Mouse (Mus musculus) fat pad, adult 2 months (tissue): ENCODE measurements around the gene Olfm3.

Source experiments
- DNase-seq: peaks from one replicate; pipeline ENCODE4 v3.0.0-alpha.2; 2011; ENCODE audit warnings: low read depth, low spot score; ENCODE audit errors: extremely low read depth

Gene Olfm3

GRCm38 (mm10) chr3:114903924-114904438, at the start of gene Olfm3:
Olfm3 (plus strand) TSS chr3:114904078.
- DNase-seq: no peak

- no peak for DNase-seq
These were observed 14.1 kb upstream of the Olfm3 start for GRCm38 (mm10) chr3:114889764-114890163.

GRCm38 (mm10) chr3:114904633-114905423, 950 bp downstream of the Olfm3 start:
- DNase-seq: no peak

GRCm38 (mm10) chr3:114907537-114907936, 3.7 kb downstream of the Olfm3 start:
- no peak for DNase-seq

- no peak for DNase-seq
These were observed 5.0 kb downstream of the Olfm3 start for GRCm38 (mm10) chr3:114908846-114909245.

GRCm38 (mm10) chr3:114920102-114920501, 16.2 kb downstream of the Olfm3 start:
- no peak for DNase-seq

GRCm38 (mm10) chr3:114929605-114930004, 25.7 kb downstream of the Olfm3 start:
- no peak for DNase-seq

- DNase-seq: no peak
These were observed 26.5 kb downstream of the Olfm3 start for GRCm38 (mm10) chr3:114930336-114930735.

GRCm38 (mm10) chr3:114930796-114931195, 26.9 kb downstream of the Olfm3 start:
- DNase-seq: no peak

GRCm38 (mm10) chr3:114932881-114933280, 29.0 kb downstream of the Olfm3 start:
- no peak for DNase-seq

- no peak for DNase-seq
These were observed 51.0 kb downstream of the Olfm3 start for GRCm38 (mm10) chr3:114954904-114955303.

GRCm38 (mm10) chr3:114959311-114959967, 55.6 kb downstream of the Olfm3 start:
- no peak for DNase-seq

GRCm38 (mm10) chr3:114962316-114963083, 58.6 kb downstream of the Olfm3 start:
- DNase-seq: no peak

GRCm38 (mm10) chr3:114971183-114971582, 67.3 kb downstream of the Olfm3 start:
- no peak for DNase-seq

GRCm38 (mm10) chr3:114972522-114972921, 68.6 kb downstream of the Olfm3 start:
- no peak for DNase-seq

GRCm38 (mm10) chr3:114990828-114991227, 87.0 kb downstream of the Olfm3 start:
- DNase-seq: no peak

GRCm38 (mm10) chr3:114995956-114996355, 92.1 kb downstream of the Olfm3 start:
- DNase-seq: no peak

GRCm38 (mm10) chr3:115027560-115027959, 123.7 kb downstream of the Olfm3 start:
- no peak for DNase-seq

GRCm38 (mm10) chr3:115028046-115028445, 124.2 kb downstream of the Olfm3 start:
- DNase-seq: no peak

- no peak for DNase-seq
These were observed 124.7 kb downstream of the Olfm3 start for GRCm38 (mm10) chr3:115028611-115029010.

- no peak for DNase-seq
These were observed 145.2 kb downstream of the Olfm3 start for GRCm38 (mm10) chr3:115049060-115049459.
